Mouse (Mus musculus): ENCODE data around the gene Fkrp.
A peak's percentile ranks its signal among the peaks of the same experiment; 100 is the strongest.

The Fkrp gene

GRCm38 (mm10) chr7:16816475-16817122, at the start of gene Fkrp:
TSS of gene Fkrp (minus strand) at chr7:16816732.
- DNase-seq = peak; percentile 35 to 84

- DNase-seq = peak; percentile 41 to 77
Observed at GRCm38 (mm10) chr7:16859902-16860651, 43.5 kb upstream of the Fkrp start.

- peak; percentile 33 to 76 for DNase-seq
Observed at GRCm38 (mm10) chr7:16858336-16858735, 41.8 kb upstream of the Fkrp start.

GRCm38 (mm10) chr7:16853302-16853831, 36.8 kb upstream of the Fkrp start:
- peak; percentile 38 to 56 for DNase-seq

GRCm38 (mm10) chr7:16851636-16852035, 35.1 kb upstream of the Fkrp start:
- no peak for DNase-seq

- DNase-seq = peak in 1 of 2 experiments; percentile 78
Observed at GRCm38 (mm10) chr7:16848579-16848978, 32.0 kb upstream of the Fkrp start.

GRCm38 (mm10) chr7:16847507-16847906, 31.0 kb upstream of the Fkrp start:
- no peak for DNase-seq

GRCm38 (mm10) chr7:16846775-16847174, 30.2 kb upstream of the Fkrp start:
- DNase-seq = no peak

- DNase-seq = peak in 1 of 2 experiments; percentile 43
Observed at GRCm38 (mm10) chr7:16845820-16846167, 29.3 kb upstream of the Fkrp start.

- DNase-seq = peak; percentile 60 to 69
Observed at GRCm38 (mm10) chr7:16845072-16845819, 28.7 kb upstream of the Fkrp start.

- peak; percentile 23 to 32 for DNase-seq
Observed at GRCm38 (mm10) chr7:16844696-16845071, 28.2 kb upstream of the Fkrp start.

- peak; percentile 35 to 49 for DNase-seq
Observed at GRCm38 (mm10) chr7:16843441-16844171, 27.1 kb upstream of the Fkrp start.

GRCm38 (mm10) chr7:16842645-16843063, 26.1 kb upstream of the Fkrp start, which contains the start of gene Prkd2:
TSS of gene Prkd2 (plus strand) at chr7:16842902.
- peak; percentile 95 to 96 for DNase-seq

GRCm38 (mm10) chr7:16841561-16842560, 25.3 kb upstream of the Fkrp start:
- DNase-seq = no peak

- DNase-seq = no peak
Observed at GRCm38 (mm10) chr7:16841078-16841477, 24.5 kb upstream of the Fkrp start.

- no peak for DNase-seq
Observed at GRCm38 (mm10) chr7:16840109-16840491, 23.6 kb upstream of the Fkrp start.

- no peak for DNase-seq
Observed at GRCm38 (mm10) chr7:16839427-16840108, 23.0 kb upstream of the Fkrp start.

- DNase-seq = no peak
Observed at GRCm38 (mm10) chr7:16838804-16839426, 22.4 kb upstream of the Fkrp start.

- DNase-seq = no peak
Observed at GRCm38 (mm10) chr7:16837916-16838803, 21.6 kb upstream of the Fkrp start.

Data from kidney, postnatal 36 days (tissue).